Mouse (Mus musculus): ENCODE data around the gene Abcb8.

The Abcb8 gene

DNA sequence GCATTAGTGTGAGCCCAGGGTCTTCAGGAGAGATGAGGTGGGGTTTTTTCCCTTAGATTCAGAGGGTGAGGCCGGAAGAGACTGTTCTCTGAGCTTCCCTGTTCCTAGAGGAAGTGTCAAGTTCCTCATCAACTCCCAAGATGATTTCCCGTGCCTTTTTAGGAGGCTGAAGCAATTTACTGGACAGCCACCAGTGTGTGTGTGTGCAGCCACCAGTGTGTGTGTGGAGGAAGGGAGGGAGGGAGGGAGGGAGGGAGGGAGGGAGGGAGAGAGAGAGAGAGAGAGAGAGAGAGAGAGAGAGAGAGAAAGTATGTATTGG, 60.5 kb downstream of the Abcb8 start:
- DNase-seq (ENCODE audit: low spot score in 2 of 2), result no peak

DNA sequence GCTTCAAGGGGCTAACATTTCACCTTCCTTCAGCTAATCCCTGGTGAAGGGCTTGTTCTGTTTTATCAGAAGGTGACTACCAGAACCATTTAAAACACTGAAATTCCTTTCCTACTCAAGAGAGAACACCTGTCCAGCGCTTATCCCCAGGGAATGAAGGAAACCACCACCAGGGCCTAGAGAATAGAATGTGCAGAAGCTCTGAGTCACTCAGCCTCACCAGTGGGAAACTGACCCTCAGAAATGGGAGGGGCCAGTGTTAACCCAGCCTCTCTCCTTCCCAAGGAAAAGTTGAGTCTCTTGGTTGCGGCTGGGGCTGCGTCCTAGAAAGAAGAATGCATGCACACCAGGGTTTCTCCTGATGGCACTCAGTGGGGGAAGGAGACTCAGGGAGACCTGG, 61.6 kb downstream of the Abcb8 start:
- no peak for DNase-seq (ENCODE audit: low spot score in 2 of 2)

DNA sequence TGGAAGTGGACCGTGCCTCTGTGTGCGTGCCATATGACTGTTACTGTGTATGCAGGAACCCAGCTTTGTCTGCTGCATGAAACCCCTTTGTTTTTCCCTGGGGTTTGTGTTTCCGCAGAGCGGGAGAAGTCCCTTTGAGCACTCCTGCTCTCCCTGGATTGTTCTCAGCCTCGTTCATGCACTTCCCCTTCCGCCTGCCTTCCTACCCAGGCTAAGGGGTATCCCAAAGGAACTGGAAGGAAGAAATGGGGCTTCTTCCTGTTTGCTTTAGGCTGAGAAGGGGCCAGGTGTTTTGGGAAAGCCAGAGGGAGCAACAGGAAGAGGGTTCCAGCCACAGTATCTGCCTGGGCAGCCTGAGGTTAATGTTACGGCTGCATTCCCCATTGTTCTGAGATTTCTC, 62.1 kb downstream of the Abcb8 start:
- no peak for DNase-seq (ENCODE audit: low spot score in 2 of 2)

All from spleen, postnatal 36 days (tissue).